Mouse (Mus musculus) MEL (cell line): ENCODE measurements around the gene Cdkn2d. TPM values are rescaled to one million over a fixed set of nuclear protein-coding genes. Genes with fewer than 3 reads are reported as not detected.
A peak's percentile ranks its signal among the peaks of the same experiment; 100 is the strongest.

ENCODE experiments used
- DNase-seq: peaks from one replicate; pipeline ENCODE4 v3.0.0; 2011; ENCODE audit warnings: low read depth, low spot score
- H3K27ac ChIP-seq: 2 replicates; pipeline ENCODE4 v1.5.1; 2012; ENCODE audit warnings: low read depth, mild to moderate bottlenecking, control low read depth, low read length, moderate library complexity; ENCODE audit not compliant: control insufficient read depth
- H3K27me3 ChIP-seq, 2 experiments: fragments of 150-350 bp in 1 of 2; sonication (generic) in 1 of 2; 2 replicates each; pipeline ENCODE4 v1.6.1; 2012; ENCODE audit warnings: low read length in 2 of 2, mild to moderate bottlenecking in 2 of 2, improper control_type of control experiment in 1 of 2, moderate library complexity in 1 of 2; ENCODE audit not compliant: insufficient read depth in 2 of 2, control insufficient read depth in 1 of 2
- H3K36me3 ChIP-seq, 2 experiments: 2 replicates each; pipeline ENCODE4 v1.6.1; 2012 to 2014; ENCODE audit warnings: low read length in 2 of 2, improper control_type of control experiment in 1 of 2, inconsistent platforms in 1 of 2, mild to moderate bottlenecking in 1 of 2; ENCODE audit not compliant: insufficient read depth in 2 of 2, control insufficient read depth in 1 of 2
- H3K4me1 ChIP-seq, 2 experiments: fragments of 150-350 bp in 1 of 2; sonication (generic) in 1 of 2; 2 replicates each; pipeline ENCODE4 v1.6.1; 2012; ENCODE audit warnings: low read length in 2 of 2, improper control_type of control experiment in 1 of 2, mild to moderate bottlenecking in 1 of 2; ENCODE audit not compliant: insufficient read depth in 2 of 2, control insufficient read depth in 1 of 2
- H3K4me3 ChIP-seq, 2 experiments: fragments of 150-350 bp in 1 of 2; sonication (generic) in 1 of 2; 2 replicates each; pipeline ENCODE4 v1.5.1; 2012; ENCODE audit warnings: low read depth in 2 of 2, low read length in 2 of 2, mild to moderate bottlenecking in 2 of 2, moderate library complexity in 2 of 2, control low read depth in 1 of 2, improper control_type of control experiment in 1 of 2; ENCODE audit not compliant: control insufficient read depth in 1 of 2, insufficient read depth in 1 of 2
- H3K79me2 ChIP-seq: 2 replicates; pipeline ENCODE4 v1.6.1; 2012; ENCODE audit warnings: mild to moderate bottlenecking, low read length, moderate library complexity; ENCODE audit not compliant: control insufficient read depth, poor library complexity, insufficient read depth
- H3K9ac ChIP-seq: 2 replicates; pipeline ENCODE4 v1.6.1; 2012; ENCODE audit warnings: low read depth, mild to moderate bottlenecking, control low read depth, low read length, moderate library complexity; ENCODE audit not compliant: control insufficient read depth, poor library complexity, severe bottlenecking
- H3K9me3 ChIP-seq: fragments of 150-350 bp; sonication (generic); replicated peaks from 2 replicates; pipeline ENCODE4 v1.6.1; 2012; ENCODE audit warnings: mild to moderate bottlenecking, low read length, improper control_type of control experiment, moderate library complexity; ENCODE audit not compliant: insufficient read depth
- BHLHE40 ChIP-seq: IDR thresholded peaks from 2 replicates; pipeline ENCODE4 v1.6.1; 2012; ENCODE audit warnings: low read depth, mild to moderate bottlenecking, inconsistent platforms, low read length, improper control_type of control experiment, borderline replicate concordance
- ELF1 ChIP-seq: IDR thresholded peaks from 2 replicates; pipeline ENCODE4 v1.6.1; 2014; ENCODE audit warnings: low read depth, mild to moderate bottlenecking, inconsistent platforms, low read length, improper control_type of control experiment, moderate library complexity
- EP300 ChIP-seq, 2 experiments: IDR thresholded peaks; 2 replicates each; pipeline ENCODE4 v1.6.1; 2011; ENCODE audit warnings: improper control_type of control experiment in 2 of 2, low read length in 2 of 2, low read depth in 1 of 2, mild to moderate bottlenecking in 1 of 2
- JUND ChIP-seq: IDR thresholded peaks from 2 replicates; pipeline ENCODE4 v1.6.1; 2011; ENCODE audit warnings: low read depth, mild to moderate bottlenecking, improper control_type of control experiment, low read length
- KAT2A ChIP-seq: conservative IDR thresholded peaks from 2 replicates; pipeline ENCODE4 v1.6.1; 2012; ENCODE audit warnings: low read depth, low read length, improper control_type of control experiment, inconsistent platforms
- MAX ChIP-seq: IDR thresholded peaks from 2 replicates; pipeline ENCODE4 v1.6.1; 2011; ENCODE audit warnings: low read length, improper control_type of control experiment
- MYB ChIP-seq: IDR thresholded peaks from 2 replicates; pipeline ENCODE4 v1.6.1; 2011; ENCODE audit warnings: mild to moderate bottlenecking, low read depth, low read length, improper control_type of control experiment
- MYC ChIP-seq: IDR thresholded peaks from 2 replicates; pipeline ENCODE4 v1.6.1; 2011; ENCODE audit warnings: low read depth, mild to moderate bottlenecking, low read length, improper control_type of control experiment, moderate library complexity
- NELFE ChIP-seq: IDR thresholded peaks from 2 replicates; pipeline ENCODE4 v1.6.1; 2011; ENCODE audit warnings: low read depth, low read length, improper control_type of control experiment
- NRF1 ChIP-seq: IDR thresholded peaks from 2 replicates; pipeline ENCODE4 v1.6.1; 2014; ENCODE audit warnings: low read depth, mild to moderate bottlenecking, inconsistent platforms, low read length, improper control_type of control experiment, moderate library complexity; ENCODE audit not compliant: poor library complexity, insufficient read depth, severe bottlenecking
- RCOR1 ChIP-seq: IDR thresholded peaks from 2 replicates; pipeline ENCODE4 v1.6.1; 2012; ENCODE audit warnings: low read depth, mild to moderate bottlenecking, inconsistent platforms, low read length, improper control_type of control experiment
- TCF12 ChIP-seq: IDR thresholded peaks from 2 replicates; pipeline ENCODE4 v1.6.1; 2014; ENCODE audit warnings: low read depth, mild to moderate bottlenecking, inconsistent platforms, low read length, improper control_type of control experiment, moderate library complexity
- UBTF ChIP-seq: IDR thresholded peaks from 2 replicates; pipeline ENCODE4 v1.6.1; 2012; ENCODE audit warnings: low read depth, mild to moderate bottlenecking, inconsistent platforms, low read length, improper control_type of control experiment, moderate library complexity, borderline replicate concordance; ENCODE audit not compliant: insufficient read depth
- USF2 ChIP-seq, 2 experiments: IDR thresholded peaks; 2 replicates each; pipeline ENCODE4 v1.6.1; 2011 to 2012; ENCODE audit warnings: improper control_type of control experiment in 2 of 2, low read length in 2 of 2, borderline replicate concordance in 1 of 2, inconsistent platforms in 1 of 2, low read depth in 1 of 2, mild to moderate bottlenecking in 1 of 2; ENCODE audit not compliant: insufficient read depth in 1 of 2
- ZMIZ1 ChIP-seq: IDR thresholded peaks from 2 replicates; pipeline ENCODE4 v1.6.1; 2012; ENCODE audit warnings: low read depth, mild to moderate bottlenecking, inconsistent platforms, low read length, improper control_type of control experiment, moderate library complexity
- ZNF384 ChIP-seq: IDR thresholded peaks from 2 replicates; pipeline ENCODE4 v1.6.1; 2012; ENCODE audit warnings: low read depth, mild to moderate bottlenecking, inconsistent platforms, low read length, improper control_type of control experiment
- polyA plus RNA-seq, 2 experiments: library from polyadenylated mRNA; stranded (reverse) in 1 of 2; unstranded in 1 of 2; fragments of >175 nt in 1 of 2; fragments of >200 nt in 1 of 2; gene quantifications; 2 replicates each; pipeline versions ENCODE4 v1.2.1 to v1.2.4; 2012; ENCODE audit warnings: low replicate concordance in 2 of 2, low read depth in 1 of 2; ENCODE audit not compliant: insufficient read length in 2 of 2, insufficient read depth in 1 of 2, missing spikeins in 1 of 2
- total RNA-seq: library from RNA; depleted of rRNA; stranded (reverse); fragments of 300-350 nt; gene quantifications from 2 replicates; pipeline ENCODE4 v1.2.3, GENCODE M21; 2012

Gene Cdkn2d
- total and polyA plus RNA-seq, 3 experiments, result 40.1 to 67.9 TPM; not detected in 1

DNA sequence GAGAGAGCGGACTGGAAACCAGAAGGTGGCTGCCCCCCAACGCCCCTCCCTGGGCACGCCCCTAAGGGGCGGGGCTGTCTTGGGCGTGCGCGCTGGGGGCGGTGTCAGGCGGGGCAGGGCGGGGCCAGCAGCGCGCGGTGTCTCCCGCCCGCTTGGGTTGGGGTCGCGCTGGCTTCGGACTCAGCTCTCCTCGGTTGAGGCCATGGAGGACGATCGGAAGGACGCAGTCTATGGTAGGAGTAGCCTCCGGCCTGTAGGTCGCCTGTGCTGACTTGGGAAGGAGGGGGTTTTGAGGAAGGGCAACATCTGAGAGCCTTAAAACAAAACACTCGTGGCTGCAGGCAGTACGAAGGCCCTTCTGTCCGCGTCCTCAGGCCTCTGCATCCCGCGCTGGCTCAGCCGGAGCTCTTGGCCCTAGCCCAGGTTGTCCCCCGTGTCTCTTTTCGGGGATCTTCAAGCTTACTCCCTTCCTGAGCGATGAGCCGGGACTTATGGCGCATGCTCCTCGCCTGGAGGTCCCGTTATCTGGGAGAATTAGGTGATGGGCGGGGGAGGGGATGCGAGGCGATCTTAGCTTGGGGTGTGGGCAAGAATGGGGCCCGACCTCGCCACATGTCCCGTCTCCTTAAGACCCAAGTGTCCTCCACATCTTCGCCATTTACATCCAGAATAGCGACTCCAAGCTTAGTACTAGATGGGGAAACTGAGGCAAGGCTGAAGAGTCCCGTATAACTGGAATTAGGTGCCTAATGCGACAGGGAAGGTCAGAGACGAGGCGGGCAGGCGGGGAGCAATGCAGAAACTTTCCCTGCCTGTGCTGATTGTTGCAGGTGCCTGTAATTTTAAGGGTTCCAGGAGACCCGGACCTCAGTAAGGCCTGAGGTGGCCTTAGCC is 29.7 kb upstream of the Cdkn2d start, which contains the start of gene Slc44a2 (continued):
- peak; percentile 80 for TF ChIP-seq NRF1
- TF ChIP-seq MYC, result no peak
- TF ChIP-seq ZNF384, result no peak; the same call in 1 of the 2 replicates
- peak; percentile 66 for TF ChIP-seq TCF12
- TF ChIP-seq BHLHE40, result 0 out of 2 replicates have a peak, but pooled peaks have one; percentile 23
- TF ChIP-seq, all 39 proteins: peak for 23

GRCm38 (mm10) chr9:21320280-21320618 is 29.0 kb upstream of the Cdkn2d start:
- no peaks in the 10 kb centered on the region for H3K9me3 ChIP-seq
- peaks cover 16 to 22% of the 10 kb centered on the region in 2 experiments for H3K4me1 ChIP-seq
- DNase-seq, result no peak
- H3K27me3 ChIP-seq, result no peaks in the 10 kb centered on the region
- peak overlapping the region; percentile 47 for H3K9ac ChIP-seq
- peak overlapping the region; percentile 61 to 75 for H3K4me3 ChIP-seq
- H3K36me3 ChIP-seq, result peaks cover 0 to 20% of the 10 kb centered on the region in 2 experiments; a peak in 2 of 4 replicates
- H3K27ac ChIP-seq, result no peak overlapping the region
- H3K79me2 ChIP-seq, result peaks cover 24% of the 10 kb centered on the region
- TF ChIP-seq ZMIZ1 (0 out of 2 replicates have a peak, but pooled peaks have one; percentile 71), RCOR1 (0 out of 2 replicates have a peak, but pooled peaks have one; percentile 47), KAT2A (no peak), USF2 (IDR thresholded peaks at IDR 0.05; ENCODE audit: borderline replicate concordance in 1 of 2, insufficient read depth in 1 of 2, low read depth in 1 of 2, low read length in 2 of 2) (no peak), ELF1 (peak; percentile 18; the same call in 1 of the 2 replicates), UBTF (no peak), NELFE (no peak), MAX (peak; percentile 44; the same call in 1 of the 2 replicates), EP300 (IDR thresholded peaks at IDR 0.05; ENCODE audit: low read depth in 1 of 2, low read length in 2 of 2) (0 out of 4 replicates have a peak, but pooled peaks of 1 of the 2 experiments have one; percentile 24), MYC (no peak), MYB (no peak), JUND (no peak)
- TF ChIP-seq, all 39 proteins: peak for 5
